Mouse (Mus musculus) CD4-positive, CD25-positive, alpha-beta regulatory T cell (primary cell): Measurements from ENCODE around the gene Ppp2r3c. TPM values are rescaled to one million over a fixed set of nuclear protein-coding genes. Genes with fewer than 3 reads are reported as not detected.

ENCODE experiments used
- polyA plus RNA-seq: library from polyadenylated mRNA; unstranded; fragments of 100-300 nt; shearing (Covaris generic); gene quantifications from one replicate; pipeline ENCODE4 v1.2.1, GENCODE M21; 2017

Ppp2r3c gene
- polyA plus RNA-seq = 20.0 TPM

DNA sequence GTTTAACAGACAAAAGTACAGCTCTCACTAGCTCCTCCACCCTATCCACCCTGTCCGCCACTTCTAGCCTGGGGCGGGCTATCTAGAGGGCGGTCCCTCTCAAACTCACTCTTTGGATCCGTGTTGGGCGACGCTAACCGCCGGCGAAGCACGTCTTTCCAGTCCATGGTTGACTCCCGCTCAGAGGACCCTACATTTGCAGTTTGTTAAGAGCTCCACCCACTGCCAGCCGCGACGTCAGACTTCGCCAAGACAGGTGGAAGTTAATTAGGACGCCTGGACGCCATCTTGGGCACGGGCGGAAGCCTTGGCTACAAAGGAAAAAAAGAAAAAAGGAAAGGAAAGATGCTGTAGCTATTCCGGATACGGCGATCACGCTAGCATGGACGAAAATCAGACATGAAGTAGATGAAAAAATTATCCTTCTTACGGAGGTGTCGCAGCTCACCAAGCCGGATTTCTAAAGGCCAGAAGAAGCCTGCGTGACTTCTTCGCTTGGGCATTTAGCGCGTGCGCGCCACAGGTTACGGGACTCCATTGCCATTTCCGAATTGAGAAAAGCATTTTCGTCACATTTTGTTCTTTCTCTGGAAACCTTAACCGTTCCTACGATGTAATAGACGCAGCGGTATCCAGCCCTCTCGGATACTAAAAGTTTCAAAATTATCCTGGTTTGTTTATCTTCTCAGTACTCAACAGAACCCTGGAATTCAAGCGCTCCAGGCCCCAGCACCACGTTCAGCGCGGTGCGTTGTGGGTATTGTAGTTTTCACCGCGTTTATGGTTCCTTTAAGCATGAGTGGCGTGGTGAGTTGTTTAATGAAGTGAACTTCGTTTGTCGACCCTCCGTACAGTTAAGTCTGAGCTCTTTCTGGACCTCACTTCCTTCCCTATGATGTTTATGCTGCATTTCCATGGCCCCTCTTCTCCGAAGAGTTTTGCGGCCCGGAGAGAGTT is at the start of gene Ppp2r3c:
Gene Ppp2r3c (minus strand): TSS at position 514 of the 957 bp plus-strand sequence.

DNA sequence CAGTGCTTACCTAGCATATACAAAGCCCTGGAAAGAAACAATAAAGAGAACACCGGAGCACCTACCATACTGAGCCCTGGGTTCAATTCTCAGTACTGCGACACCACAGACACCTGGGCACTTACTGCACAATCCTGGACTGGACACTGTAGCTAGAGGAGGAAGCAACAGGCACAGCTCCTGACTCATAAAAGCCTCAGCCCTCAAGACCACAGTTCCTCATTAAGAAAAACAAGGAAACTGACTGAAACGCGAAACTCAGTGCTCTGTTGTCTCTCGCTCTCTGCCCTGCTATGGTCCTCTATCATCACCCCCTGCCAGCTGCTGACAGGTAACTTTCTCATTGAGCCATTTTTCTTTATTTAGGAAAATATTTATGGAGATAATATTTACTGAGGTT is 3.5 kb downstream of the Ppp2r3c start, which contains the start of gene 1110008L16Rik:
Gene 1110008L16Rik (plus strand): TSS at position 242 of the 400 bp plus-strand sequence.

DNA sequence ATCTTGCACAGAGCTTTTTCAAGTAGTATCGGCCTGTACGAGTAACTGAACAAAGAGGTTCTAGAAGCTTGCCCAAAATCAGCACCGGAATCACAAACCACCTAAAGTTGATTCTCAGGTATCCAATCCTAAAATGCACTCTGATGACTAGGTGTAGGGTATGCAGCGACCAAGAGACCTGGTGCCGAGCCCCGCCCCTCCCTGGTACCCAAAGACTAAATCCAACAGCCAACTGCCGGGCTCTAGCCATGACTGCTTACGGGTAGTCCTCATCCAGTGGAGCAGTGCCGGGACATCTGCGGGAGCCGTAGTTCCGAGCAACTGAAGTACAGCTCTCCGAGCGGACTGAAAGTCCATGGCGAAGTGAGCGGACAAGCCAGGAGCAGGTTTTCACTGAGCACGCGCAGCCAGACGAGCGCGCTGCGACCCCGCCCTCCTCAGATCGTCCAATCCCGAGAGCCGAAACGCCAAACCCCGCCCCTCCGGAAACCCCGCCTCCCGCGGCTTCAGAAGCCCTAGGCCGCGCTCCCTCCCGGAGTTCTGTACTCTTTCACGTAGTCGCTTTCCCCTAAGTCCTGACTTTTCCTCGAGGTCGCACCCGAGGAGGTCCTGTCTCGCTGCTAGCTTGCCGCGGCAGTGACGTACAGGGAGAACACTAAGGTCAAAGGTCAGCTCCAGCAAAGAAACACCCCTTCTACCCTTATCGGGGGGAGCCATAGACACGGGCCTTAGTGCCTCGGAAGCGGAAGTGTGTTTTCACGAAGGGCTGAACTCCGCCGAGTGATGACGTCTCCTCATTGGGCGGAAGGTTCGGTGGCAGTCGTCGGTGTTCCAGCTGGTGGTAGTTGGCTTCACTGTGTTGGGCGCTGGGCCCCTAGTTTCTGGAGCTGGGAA is 72.9 kb downstream of the Ppp2r3c start, which contains the start of gene Srp54c:
Gene Srp54c (plus strand): TSS at position 543 of the 894 bp plus-strand sequence.

Other genes with a start within 250 kb of the Ppp2r3c start
- 16.3 TPM for gene 2700097O09Rik, start 222.9 kb downstream of the Ppp2r3c start, polyA plus RNA-seq
- gene Srp54a, start 222.7 kb downstream of the Ppp2r3c start, polyA plus RNA-seq = 131 TPM
- gene Fam177a, start 178.5 kb downstream of the Ppp2r3c start, polyA plus RNA-seq = 33.3 TPM
- 33.1 TPM for gene Srp54b, start 147.9 kb downstream of the Ppp2r3c start, polyA plus RNA-seq
- not detected for gene 1700047I17Rik2, start 103.4 kb downstream of the Ppp2r3c start, polyA plus RNA-seq
- gene Srp54c, start 72.8 kb downstream of the Ppp2r3c start, polyA plus RNA-seq = 74.3 TPM
- 8.5 TPM for gene 1110008L16Rik, start 3.4 kb downstream of the Ppp2r3c start, polyA plus RNA-seq
- gene Psma6, start 81.2 kb upstream of the Ppp2r3c start, polyA plus RNA-seq = 281 TPM
- 624 TPM for gene Nfkbia, start 189.6 kb upstream of the Ppp2r3c start, polyA plus RNA-seq